Mouse (Mus musculus) olfactory bulb, adult 2 months (tissue): ENCODE measurements at regions not wholly inside any gene's neighbourhood (a gene's known extent, or its start where the extent isn't known, plus 50 kb on each side); places are given as distances from the start of the nearest gene placed in this dataset.

Source experiments
- CTCF ChIP-seq: fragments of 200-500 bp; IDR thresholded peaks from 2 replicates; pipeline ENCODE4 v1.5.1; 2012; ENCODE audit warnings: low read depth, mild to moderate bottlenecking, low read length, moderate library complexity; ENCODE audit not compliant: insufficient read depth
- POLR2A ChIP-seq: fragments of 200-500 bp; IDR thresholded peaks from 2 replicates; pipeline ENCODE4 v1.6.1; 2012; ENCODE audit warnings: mild to moderate bottlenecking, low read depth, low read length, moderate library complexity; ENCODE audit not compliant: insufficient read depth

DNA sequence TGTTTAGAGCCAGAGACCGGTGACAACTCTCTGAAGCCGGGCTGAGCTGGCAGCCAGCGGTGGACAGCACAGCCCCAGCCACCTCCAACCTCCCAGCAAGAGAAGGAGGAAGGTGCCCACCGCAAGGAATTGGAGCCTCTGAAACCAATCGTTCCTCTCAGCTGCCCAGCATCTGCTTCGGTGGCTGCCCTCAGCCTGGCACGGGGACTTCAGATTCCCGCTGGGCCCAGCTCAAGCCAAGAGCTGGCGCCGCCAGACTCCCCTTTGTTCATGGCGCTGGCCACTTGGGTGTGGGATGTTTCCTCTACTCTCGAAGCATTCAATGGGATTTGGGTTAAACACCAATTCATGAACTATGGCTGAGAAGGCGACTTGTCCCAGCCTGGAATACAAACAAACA is 135.3 kb upstream of the 1700016C15Rik start:
- TF ChIP-seq CTCF: no peak
- no peak for TF ChIP-seq POLR2A
